Mouse (Mus musculus): ENCODE measurements around the gene Stambp. TPM values are rescaled to one million over a fixed set of nuclear protein-coding genes. Genes with fewer than 3 reads are reported as not detected.
A peak's percentile ranks its signal among the peaks of the same experiment; 100 is the strongest.

Gene Stambp
- polyA plus RNA-seq (2016; fragmentation: Nextera tagmentation; extraction: Ambion mirVana), result 14.6 and 16.6 TPM in 2 replicates

- DNase-seq (ENCODE audit: low spot score), result no peak
- peaks cover 11% of the 10 kb centered on the region for H3K36me3 ChIP-seq (replicated peaks)
- WGBS, result under 1% methylated on average over 9 of the region's 11 CpGs
- H3K9me3 ChIP-seq, result no peaks in the 10 kb centered on the region
- peak within 1 kb of the TSS; percentile 82 for H3K27ac ChIP-seq (replicated peaks)
- H3K27me3 ChIP-seq (replicated peaks; ENCODE audit: low read depth, poor library complexity, severe bottlenecking), result 0 out of 2 replicates have a peak, but pooled peaks cover 12% of the 10 kb centered on the region
- H3K4me3 ChIP-seq, result peak within 1 kb of the TSS; percentile 89
- peaks cover 16% of the 10 kb centered on the region for H3K4me1 ChIP-seq
These were observed at the start of gene Stambp for GRCm38 (mm10) chr6:83572671-83573070. Gene Stambp, minus strand, starts transcription at chr6:83572729.

GRCm38 (mm10) chr6:83619955-83620354, 47.4 kb upstream of the Stambp start:
- peak; percentile 23 for DNase-seq (ENCODE audit: low spot score)
- H3K27ac ChIP-seq (replicated peaks), result no peak overlapping the region

GRCm38 (mm10) chr6:83617581-83618335, 45.2 kb upstream of the Stambp start:
- no peak overlapping the region for H3K27ac ChIP-seq (replicated peaks)
- H3K4me1 ChIP-seq, result peaks cover 9% of the 10 kb centered on the region; the same call in 1 of the 2 replicates
- peaks cover 18% of the 10 kb centered on the region for H3K27me3 ChIP-seq (replicated peaks; ENCODE audit: low read depth, poor library complexity, severe bottlenecking)
- H3K4me3 ChIP-seq, result no peak overlapping the region
- no peaks in the 10 kb centered on the region for H3K36me3 ChIP-seq (replicated peaks)
- WGBS, result 88% methylated on average over 15 of the region's 15 CpGs
- DNase-seq (ENCODE audit: low spot score), result no peak
- no peaks in the 10 kb centered on the region for H3K9me3 ChIP-seq

More at GRCm38 (mm10) chr6:83619955-83620354, 47.4 kb upstream of the Stambp start:
- 55% methylated on average over 9 of the region's 9 CpGs for WGBS
- Histone ChIP-seq H3K4me1 (peaks cover 9% of the 10 kb centered on the region; the same call in 1 of the 2 replicates), H3K36me3 (replicated peaks) (no peaks in the 10 kb centered on the region), H3K27me3 (replicated peaks; ENCODE audit: low read depth, poor library complexity, severe bottlenecking) (peaks cover 12% of the 10 kb centered on the region), H3K9me3 (no peaks in the 10 kb centered on the region), H3K4me3 (no peak overlapping the region)

- H3K36me3 ChIP-seq (replicated peaks), result no peaks in the 10 kb centered on the region
- DNase-seq (ENCODE audit: low spot score), result no peak
- H3K27me3 ChIP-seq (replicated peaks; ENCODE audit: low read depth, poor library complexity, severe bottlenecking), result peaks cover 13% of the 10 kb centered on the region
- no peak overlapping the region for H3K4me3 ChIP-seq
- WGBS, result 79% methylated on average over 5 of the region's 5 CpGs
- H3K4me1 ChIP-seq, result peaks cover 9% of the 10 kb centered on the region; the same call in 1 of the 2 replicates
- H3K9me3 ChIP-seq, result no peaks in the 10 kb centered on the region
- no peak overlapping the region for H3K27ac ChIP-seq (replicated peaks)
These were observed 44.0 kb upstream of the Stambp start for GRCm38 (mm10) chr6:83616512-83616911.

- no peaks in the 10 kb centered on the region for H3K36me3 ChIP-seq (replicated peaks)
- WGBS, result 83% methylated on average over 4 of the region's 4 CpGs
- H3K27me3 ChIP-seq (replicated peaks; ENCODE audit: low read depth, poor library complexity, severe bottlenecking), result peaks cover 11% of the 10 kb centered on the region; the same call in 1 of the 2 replicates
- H3K4me1 ChIP-seq, result peaks cover 3% of the 10 kb centered on the region; the same call in 1 of the 2 replicates
- H3K9me3 ChIP-seq, result no peaks in the 10 kb centered on the region
- DNase-seq (ENCODE audit: low spot score), result no peak
- no peak overlapping the region for H3K27ac ChIP-seq (replicated peaks)
- no peak overlapping the region for H3K4me3 ChIP-seq
These were observed 41.9 kb upstream of the Stambp start for GRCm38 (mm10) chr6:83614469-83614868.

- 0 out of 2 replicates have a peak, but pooled peaks cover 5% of the 10 kb centered on the region for H3K27me3 ChIP-seq (replicated peaks; ENCODE audit: low read depth, poor library complexity, severe bottlenecking)
- no peaks in the 10 kb centered on the region for H3K4me1 ChIP-seq
- H3K36me3 ChIP-seq (replicated peaks), result no peaks in the 10 kb centered on the region
- WGBS, result 97% methylated on average over 1 of the region's 1 CpGs
- no peak overlapping the region for H3K4me3 ChIP-seq
- DNase-seq (ENCODE audit: low spot score), result no peak
- H3K9me3 ChIP-seq, result no peaks in the 10 kb centered on the region
- H3K27ac ChIP-seq (replicated peaks), result no peak overlapping the region
These were observed 40.4 kb upstream of the Stambp start for GRCm38 (mm10) chr6:83612976-83613375.

- Histone ChIP-seq H3K9me3 (no peaks in the 10 kb centered on the region), H3K4me1 (peaks cover 5% of the 10 kb centered on the region; the same call in 1 of the 2 replicates), H3K27me3 (replicated peaks; ENCODE audit: low read depth, poor library complexity, severe bottlenecking) (peaks cover 9% of the 10 kb centered on the region; the same call in 1 of the 2 replicates), H3K27ac (replicated peaks) (no peak overlapping the region), H3K4me3 (no peak overlapping the region; the same call in 1 of the 2 replicates), H3K36me3 (replicated peaks) (no peaks in the 10 kb centered on the region)
- DNase-seq (ENCODE audit: low spot score), result no peak
- WGBS, result 86% methylated on average over 6 of the region's 6 CpGs
These were observed 27.2 kb upstream of the Stambp start for GRCm38 (mm10) chr6:83599636-83600174.

- H3K4me1 ChIP-seq, result peaks cover 5% of the 10 kb centered on the region; the same call in 1 of the 2 replicates
- DNase-seq (ENCODE audit: low spot score), result peak; percentile 27
- no peaks in the 10 kb centered on the region for H3K36me3 ChIP-seq (replicated peaks)
- 35% methylated on average over 24 of the region's 24 CpGs for WGBS
- peak overlapping the region; percentile 55 for H3K4me3 ChIP-seq
- peaks cover 9% of the 10 kb centered on the region; the same call in 1 of the 2 replicates for H3K27me3 ChIP-seq (replicated peaks; ENCODE audit: low read depth, poor library complexity, severe bottlenecking)
- H3K27ac ChIP-seq (replicated peaks), result peak overlapping the region; percentile 52
- no peaks in the 10 kb centered on the region for H3K9me3 ChIP-seq
These were observed 26.6 kb upstream of the Stambp start for GRCm38 (mm10) chr6:83599060-83599550.

GRCm38 (mm10) chr6:83598646-83599045, 26.1 kb upstream of the Stambp start:
- H3K27ac ChIP-seq (replicated peaks), result peak overlapping the region; percentile 52; the same call in 1 of the 2 replicates

GRCm38 (mm10) chr6:83597988-83598387, 25.5 kb upstream of the Stambp start:
- H3K36me3 ChIP-seq (replicated peaks), result no peaks in the 10 kb centered on the region
- no peak overlapping the region for H3K4me3 ChIP-seq
- no peak for DNase-seq (ENCODE audit: low spot score)
- H3K4me1 ChIP-seq, result peaks cover 5% of the 10 kb centered on the region; the same call in 1 of the 2 replicates
- peaks cover 9% of the 10 kb centered on the region; the same call in 1 of the 2 replicates for H3K27me3 ChIP-seq (replicated peaks; ENCODE audit: low read depth, poor library complexity, severe bottlenecking)
- H3K9me3 ChIP-seq, result no peaks in the 10 kb centered on the region
- H3K27ac ChIP-seq (replicated peaks), result no peak overlapping the region
- 67% methylated on average over 3 of the region's 3 CpGs for WGBS

More at GRCm38 (mm10) chr6:83598646-83599045, 26.1 kb upstream of the Stambp start:
- WGBS, result 6% methylated on average over 9 of the region's 9 CpGs
- Histone ChIP-seq H3K4me3 (peak overlapping the region; percentile 55), H3K36me3 (replicated peaks) (no peaks in the 10 kb centered on the region), H3K9me3 (no peaks in the 10 kb centered on the region), H3K27me3 (replicated peaks; ENCODE audit: low read depth, poor library complexity, severe bottlenecking) (peaks cover 9% of the 10 kb centered on the region; the same call in 1 of the 2 replicates), H3K4me1 (peaks cover 5% of the 10 kb centered on the region; the same call in 1 of the 2 replicates)
- DNase-seq (ENCODE audit: low spot score), result peak; percentile 65

- WGBS, result 89% methylated on average over 2 of the region's 2 CpGs
- H3K4me1 ChIP-seq, result peaks cover 5% of the 10 kb centered on the region; the same call in 1 of the 2 replicates
- no peak overlapping the region for H3K27ac ChIP-seq (replicated peaks)
- no peak overlapping the region for H3K4me3 ChIP-seq
- no peaks in the 10 kb centered on the region for H3K36me3 ChIP-seq (replicated peaks)
- peaks cover 7% of the 10 kb centered on the region; the same call in 1 of the 2 replicates for H3K27me3 ChIP-seq (replicated peaks; ENCODE audit: low read depth, poor library complexity, severe bottlenecking)
- DNase-seq (ENCODE audit: low spot score), result no peak
- no peaks in the 10 kb centered on the region for H3K9me3 ChIP-seq
These were observed 22.5 kb upstream of the Stambp start for GRCm38 (mm10) chr6:83595035-83595434.

GRCm38 (mm10) chr6:83593896-83594295, 21.4 kb upstream of the Stambp start:
- Histone ChIP-seq H3K36me3 (replicated peaks) (no peaks in the 10 kb centered on the region), H3K4me1 (peaks cover under 1% of the 10 kb centered on the region; the same call in 1 of the 2 replicates), H3K27ac (replicated peaks) (no peak overlapping the region), H3K27me3 (replicated peaks; ENCODE audit: low read depth, poor library complexity, severe bottlenecking) (no peaks in the 10 kb centered on the region), H3K4me3 (no peak overlapping the region), H3K9me3 (no peaks in the 10 kb centered on the region)
- DNase-seq (ENCODE audit: low spot score), result no peak
- 79% methylated on average over 7 of the region's 7 CpGs for WGBS

Data from embryonic facial prominence, embryonic 10.5 days (tissue).